Mouse (Mus musculus) midbrain, embryonic 10.5 days (tissue): ENCODE measurements around the gene Ms4a4b. TPM values are rescaled to one million over a fixed set of nuclear protein-coding genes. Genes with fewer than 3 reads are reported as not detected.
"Not testable (repeated sequence)": the region's sequence is repeated elsewhere in the genome, so short reads cannot be mapped to it uniquely, and the experiment has no call there.

Experiments used
- DNase-seq: peaks from one replicate; pipeline ENCODE4 v3.0.0-alpha.2; 2017; ENCODE audit warnings: low spot score
- H3K27ac ChIP-seq: fragments of 300-500 bp; sonication (generic); replicated peaks from 2 replicates; pipeline ENCODE4 v1.5.1; 2016; ENCODE audit warnings: mild to moderate bottlenecking
- H3K27me3 ChIP-seq: fragments of 300-500 bp; sonication (generic); 2 replicates; pipeline ENCODE4 v1.6.1; 2016; ENCODE audit warnings: low read depth, mild to moderate bottlenecking; ENCODE audit not compliant: poor library complexity, severe bottlenecking
- H3K36me3 ChIP-seq: fragments of 300-500 bp; sonication (generic); 2 replicates; pipeline ENCODE4 v1.6.1; 2016; ENCODE audit warnings: mild to moderate bottlenecking, moderate library complexity
- H3K4me1 ChIP-seq: fragments of 300-500 bp; sonication (generic); 2 replicates; pipeline ENCODE4 v1.6.1; 2016
- H3K4me3 ChIP-seq: fragments of 300-500 bp; sonication (generic); 2 replicates; pipeline ENCODE4 v1.5.1; 2016; ENCODE audit warnings: mild to moderate bottlenecking, moderate library complexity
- H3K9me3 ChIP-seq: fragments of 300-500 bp; sonication (generic); replicated peaks from 2 replicates; pipeline ENCODE4 v1.6.1; 2016; ENCODE audit warnings: mild to moderate bottlenecking
- WGBS: fragments of 180-500 bp; shearing (Covaris S2); methylation state at CpG from one replicate; pipeline ENCODE4 v1.1.7; 2016; 5-methylcytosine and 5-hydroxymethylcytosine counted together
- polyA plus RNA-seq: library from polyadenylated mRNA; unstranded; fragments of >200 nt; fragmentation: Nextera tagmentation; extraction: Ambion mirVana; gene quantifications from 2 replicates; pipeline ENCODE4 v1.2.1, GENCODE M21; 2016

Gene Ms4a4b
- polyA plus RNA-seq, result not detected in 2 replicates

DNA sequence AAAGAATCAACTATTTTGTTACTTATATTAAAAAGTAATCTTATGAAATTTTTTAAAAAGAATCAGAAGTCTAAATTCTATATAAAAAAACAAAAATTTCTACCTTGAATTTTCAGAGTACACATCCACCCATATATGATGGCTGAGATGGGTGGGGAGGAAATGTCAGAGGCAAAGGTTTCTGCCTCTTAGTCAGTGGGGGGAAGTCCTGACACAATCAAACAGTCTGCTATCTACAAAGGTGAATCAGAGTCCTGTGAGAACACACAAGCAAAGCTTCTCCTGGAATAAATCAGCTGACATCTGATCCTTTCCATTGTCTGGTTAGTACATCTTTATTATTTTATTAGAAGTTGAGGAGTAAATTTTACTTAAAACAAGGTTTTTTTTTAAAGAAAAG is at the start of gene Ms4a4b:
Gene Ms4a4b, plus strand, starts transcription at position 216 of the 400 bp plus-strand sequence.
- H3K4me1 ChIP-seq, result no peaks in the 10 kb centered on the region
- no peak within 1 kb of the TSS for H3K4me3 ChIP-seq
- H3K9me3 ChIP-seq, result no peaks in the 10 kb centered on the region
- no peaks in the 10 kb centered on the region for H3K27me3 ChIP-seq
- no peak for DNase-seq
- H3K36me3 ChIP-seq, result no peaks in the 10 kb centered on the region
- no peak within 1 kb of the TSS for H3K27ac ChIP-seq

GRCm38 (mm10) chr19:11395769-11396168 is 47.6 kb upstream of the Ms4a4b start:
- Histone ChIP-seq H3K27me3 (no peaks in the 10 kb centered on the region), H3K4me3 (no peak overlapping the region), H3K9me3 (no peaks in the 10 kb centered on the region), H3K27ac (no peak overlapping the region), H3K4me1 (no peaks in the 10 kb centered on the region), H3K36me3 (no peaks in the 10 kb centered on the region)
- DNase-seq, result no peak

GRCm38 (mm10) chr19:11404527-11404926 is 38.8 kb upstream of the Ms4a4b start, which contains the start of gene Ms4a4c:
TSS of gene Ms4a4c (plus strand) at chr19:11404770.
- 85% methylated on average over 3 of the region's 3 CpGs for WGBS
- Histone ChIP-seq H3K9me3 (no peaks in the 10 kb centered on the region), H3K27me3 (no peaks in the 10 kb centered on the region), H3K27ac (no peak within 1 kb of the TSS), H3K4me1 (no peaks in the 10 kb centered on the region), H3K4me3 (no peak within 1 kb of the TSS), H3K36me3 (no peaks in the 10 kb centered on the region)
- DNase-seq, result no peak

DNA sequence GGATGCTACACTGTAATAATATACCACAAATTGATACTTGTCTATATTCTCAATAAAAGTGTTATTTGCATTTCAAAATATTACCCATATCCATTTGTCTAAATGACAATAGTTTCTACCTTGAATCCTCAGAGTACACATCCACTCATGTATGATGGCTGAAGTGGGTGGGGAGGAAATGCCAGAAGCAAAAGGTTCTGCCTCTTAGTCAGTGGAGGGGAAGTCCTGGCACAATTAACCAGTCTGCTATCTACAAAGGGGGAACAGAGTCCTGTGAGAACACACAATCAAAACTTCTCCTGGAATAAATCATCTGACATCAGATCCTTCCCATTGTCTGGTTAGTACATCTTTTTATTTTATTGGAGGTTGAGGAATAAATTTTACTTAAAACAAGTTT is 35.9 kb upstream of the Ms4a4b start:
- no peaks in the 10 kb centered on the region for H3K36me3 ChIP-seq
- no peak for DNase-seq

DNA sequence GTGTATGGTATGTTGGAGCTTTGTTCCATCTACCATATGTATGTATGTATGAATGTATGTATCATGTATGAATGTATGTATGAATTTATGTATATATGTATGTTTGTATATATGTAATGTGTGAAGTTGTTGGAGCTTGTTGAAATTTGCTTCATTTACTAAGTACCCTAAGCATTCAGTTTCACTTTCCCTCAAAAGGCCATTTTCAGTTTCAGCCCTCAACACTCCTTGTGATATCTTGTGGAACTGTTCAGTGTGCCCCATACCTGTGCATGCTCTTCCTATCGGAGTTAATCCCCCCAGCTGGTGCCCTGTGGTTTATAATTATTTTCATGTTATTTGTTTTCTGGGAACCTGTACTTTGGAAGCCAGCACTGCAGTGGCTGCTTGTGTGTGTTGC is 34.8 kb upstream of the Ms4a4b start:
- H3K36me3 ChIP-seq, result no peaks in the 10 kb centered on the region
- no peak overlapping the region for H3K27ac ChIP-seq
- no peaks in the 10 kb centered on the region for H3K4me1 ChIP-seq
- WGBS, result 88% methylated on average over 1 of the region's 1 CpGs
- H3K27me3 ChIP-seq, result no peaks in the 10 kb centered on the region
- no peak for DNase-seq
- no peaks in the 10 kb centered on the region for H3K9me3 ChIP-seq
- no peak overlapping the region for H3K4me3 ChIP-seq

More for the DNA sequence above, 35.9 kb upstream of the Ms4a4b start:
- H3K27me3 ChIP-seq, result no peaks in the 10 kb centered on the region
- no peaks in the 10 kb centered on the region for H3K4me1 ChIP-seq
- H3K4me3 ChIP-seq, result no peak overlapping the region
- H3K9me3 ChIP-seq, result no peaks in the 10 kb centered on the region
- H3K27ac ChIP-seq, result no peak overlapping the region

GRCm38 (mm10) chr19:11411640-11412039 is 31.7 kb upstream of the Ms4a4b start:
- Histone ChIP-seq H3K4me3 (no peak overlapping the region), H3K27ac (no peak overlapping the region), H3K4me1 (no peaks in the 10 kb centered on the region), H3K27me3 (no peaks in the 10 kb centered on the region), H3K9me3 (no peaks in the 10 kb centered on the region), H3K36me3 (no peaks in the 10 kb centered on the region)
- no peak for DNase-seq
- 86% methylated on average over 1 of the region's 1 CpGs for WGBS

DNA sequence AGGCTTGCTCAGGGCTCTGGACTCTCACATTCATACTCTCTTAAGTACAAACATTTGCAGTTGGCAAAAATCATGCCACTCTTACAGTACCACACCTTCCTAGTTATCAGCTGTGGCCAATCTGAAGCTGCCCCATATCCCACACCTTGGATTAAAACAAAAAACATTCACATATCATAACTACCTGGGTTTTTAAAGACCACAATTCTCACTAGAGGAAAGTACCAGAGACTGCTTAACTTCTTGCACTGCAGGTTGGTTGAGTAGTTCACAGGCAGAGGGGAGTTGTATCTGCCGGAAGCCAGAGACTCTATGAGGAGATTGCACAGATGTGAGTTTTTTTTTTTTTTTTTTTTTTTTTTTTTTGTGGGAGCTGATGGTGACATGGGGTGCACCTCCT is 29.3 kb upstream of the Ms4a4b start:
- Histone ChIP-seq H3K27ac (no peak overlapping the region), H3K27me3 (no peaks in the 10 kb centered on the region), H3K9me3 (no peaks in the 10 kb centered on the region), H3K4me3 (no peak overlapping the region), H3K36me3 (no peaks in the 10 kb centered on the region), H3K4me1 (no peaks in the 10 kb centered on the region)
- no peak for DNase-seq
- 90% methylated on average over 1 of the region's 1 CpGs for WGBS

GRCm38 (mm10) chr19:11415581-11415980 is 27.8 kb upstream of the Ms4a4b start:
- Histone ChIP-seq H3K9me3 (no peaks in the 10 kb centered on the region), H3K27me3 (no peaks in the 10 kb centered on the region), H3K27ac (no peak overlapping the region), H3K4me3 (no peak overlapping the region), H3K4me1 (no peaks in the 10 kb centered on the region), H3K36me3 (no peaks in the 10 kb centered on the region)
- no peak for DNase-seq
- 79% methylated on average over 3 of the region's 3 CpGs for WGBS

GRCm38 (mm10) chr19:11418865-11419264 is 24.5 kb upstream of the Ms4a4b start:
- not testable (repeated sequence) for DNase-seq, H3K9me3 ChIP-seq, H3K36me3 ChIP-seq, H3K27ac ChIP-seq, H3K27me3 ChIP-seq, H3K4me1 ChIP-seq, H3K4me3 ChIP-seq
- WGBS, result 88% methylated on average over 3 of the region's 3 CpGs

DNA sequence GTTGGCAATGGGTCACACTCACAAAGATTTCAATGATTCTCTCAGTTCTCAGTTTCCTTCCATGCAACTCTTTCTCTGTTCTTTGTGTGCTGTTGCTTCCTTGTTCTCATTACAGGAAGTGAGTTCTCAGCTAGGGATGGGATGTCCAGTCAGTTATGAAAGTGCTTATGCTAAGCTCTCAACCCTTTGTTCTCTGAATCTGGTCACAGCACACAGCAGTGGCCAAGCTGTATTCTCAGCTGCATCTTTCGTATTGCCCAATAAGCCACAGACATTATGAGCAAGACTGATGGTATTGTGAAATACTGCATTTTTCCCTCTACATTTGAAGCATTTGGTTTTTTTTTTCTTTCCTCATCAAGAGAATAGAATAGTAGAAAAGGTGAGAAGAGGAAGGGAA is 12.1 kb upstream of the Ms4a4b start:
- 94% methylated on average over 1 of the region's 1 CpGs for WGBS
- DNase-seq, result not testable (repeated sequence)

DNA sequence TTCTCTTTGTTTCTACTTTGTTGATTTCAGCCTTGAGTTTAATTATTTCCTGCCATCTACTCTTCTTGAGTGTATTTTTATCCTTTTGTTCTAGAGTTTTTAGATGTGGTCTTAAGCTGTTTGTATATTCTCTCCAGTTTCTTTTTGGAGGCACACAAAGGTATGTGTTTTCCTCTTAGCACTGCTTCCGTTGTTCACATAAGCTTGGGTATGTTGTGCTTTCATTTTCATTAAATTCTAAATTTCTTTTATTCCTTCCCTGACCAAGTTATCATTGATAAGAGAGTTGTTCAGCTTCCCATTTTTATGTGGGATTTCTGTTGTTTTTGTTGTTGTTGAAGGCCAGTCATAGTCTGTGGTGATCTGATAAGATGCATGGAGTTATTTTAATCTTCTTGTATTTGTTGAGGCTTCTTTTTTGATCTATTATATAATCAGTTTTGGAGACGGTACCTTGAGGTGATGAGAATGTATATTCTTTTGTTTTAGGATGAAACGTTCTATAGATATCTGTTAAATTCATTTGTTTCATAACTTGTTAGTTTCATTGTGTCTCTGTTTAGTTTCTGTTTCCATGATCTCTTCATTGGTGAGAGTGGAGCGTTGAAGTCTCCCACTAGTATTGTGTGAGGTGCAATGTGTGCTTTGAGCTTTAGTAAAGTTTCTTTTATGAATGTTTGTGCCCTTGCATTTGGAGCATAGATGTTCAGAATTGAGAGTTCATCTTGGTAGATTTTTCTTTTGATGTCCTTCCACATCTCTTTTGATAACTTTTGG is 8.1 kb upstream of the Ms4a4b start:
- 82% methylated on average over 4 of the region's 4 CpGs for WGBS
- H3K27ac ChIP-seq, result no peak overlapping the region
- no peak overlapping the region for H3K4me3 ChIP-seq
- no peak for DNase-seq
- no peaks in the 10 kb centered on the region for H3K4me1 ChIP-seq
- H3K27me3 ChIP-seq, result no peaks in the 10 kb centered on the region
- no peaks in the 10 kb centered on the region for H3K36me3 ChIP-seq
- H3K9me3 ChIP-seq, result no peaks in the 10 kb centered on the region

More for the DNA sequence above, 12.1 kb upstream of the Ms4a4b start:
- not testable (repeated sequence) for H3K27me3 ChIP-seq, H3K4me1 ChIP-seq, H3K9me3 ChIP-seq, H3K27ac ChIP-seq, H3K36me3 ChIP-seq, H3K4me3 ChIP-seq

GRCm38 (mm10) chr19:11443964-11444363 is 611 bp downstream of the Ms4a4b start:
- no peaks in the 10 kb centered on the region for H3K36me3 ChIP-seq
- H3K4me1 ChIP-seq, result no peaks in the 10 kb centered on the region
- no peak overlapping the region for H3K4me3 ChIP-seq
- no peak overlapping the region for H3K27ac ChIP-seq
- 89% methylated on average over 5 of the region's 5 CpGs for WGBS
- no peaks in the 10 kb centered on the region for H3K9me3 ChIP-seq
- H3K27me3 ChIP-seq, result no peaks in the 10 kb centered on the region
- no peak for DNase-seq

- Histone ChIP-seq H3K4me3 (no peak overlapping the region), H3K27ac (no peak overlapping the region), H3K9me3 (no peaks in the 10 kb centered on the region), H3K36me3 (no peaks in the 10 kb centered on the region), H3K27me3 (no peaks in the 10 kb centered on the region), H3K4me1 (no peaks in the 10 kb centered on the region)
- 89% methylated on average over 2 of the region's 2 CpGs for WGBS
- no peak for DNase-seq
Measured at GRCm38 (mm10) chr19:11447238-11447637, 3.9 kb downstream of the Ms4a4b start.

DNA sequence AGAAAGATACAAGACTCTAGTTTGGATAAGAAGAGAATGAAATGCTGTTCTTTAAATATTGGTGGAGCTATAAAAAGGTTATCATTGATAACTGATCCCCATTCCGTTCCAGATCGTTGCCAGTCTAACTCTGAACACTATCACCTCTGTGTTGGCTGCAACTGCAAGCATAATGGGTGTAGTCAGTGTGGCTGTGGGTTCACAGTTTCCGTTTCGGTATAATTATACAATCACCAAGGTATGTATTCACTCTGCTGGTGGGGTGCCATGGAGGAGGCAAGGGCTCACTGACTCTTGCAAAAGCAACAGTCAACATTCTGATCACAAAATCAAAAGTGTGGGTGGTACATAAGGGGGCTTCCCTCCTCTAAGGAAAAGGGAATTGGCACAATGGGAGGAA is 15.7 kb downstream of the Ms4a4b start:
- not testable (repeated sequence) for H3K27me3 ChIP-seq, DNase-seq, H3K4me3 ChIP-seq, H3K9me3 ChIP-seq, H3K36me3 ChIP-seq, H3K4me1 ChIP-seq, H3K27ac ChIP-seq
- 78% methylated on average over 4 of the region's 4 CpGs for WGBS
